Mouse (Mus musculus): Measurements from ENCODE around the gene Trib3. TPM values are rescaled to one million over a fixed set of nuclear protein-coding genes. Genes with fewer than 3 reads are reported as not detected.

Trib3 gene
- polyA plus RNA-seq, 1 experiment, result 27.6 TPM

GRCm38 (mm10) chr2:152336856-152337255 lies 7.0 kb downstream of the Trib3 start:
- H3K36me3 ChIP-seq (ENCODE audit: control insufficient read depth, insufficient read depth), result no peaks in the 10 kb centered on the region

GRCm38 (mm10) chr2:152335289-152335820 lies 8.5 kb downstream of the Trib3 start:
- TF ChIP-seq USF1 (IDR thresholded peaks at IDR 0.05; ENCODE audit: low read depth) (no peak), MAX (IDR thresholded peaks at IDR 0.05) (no peak), MYOD1 (IDR thresholded peaks at IDR 0.05; ENCODE audit: control insufficient read depth, insufficient read length, low read depth) (no peak), CTCF (IDR thresholded peaks at IDR 0.05; ENCODE audit: control insufficient read depth, insufficient read depth, insufficient read length) (no peak), CEBPB (IDR thresholded peaks at IDR 0.05; ENCODE audit: low read depth) (no peak), MYOG (IDR thresholded peaks at IDR 0.05; ENCODE audit: control insufficient read depth, extremely low read depth, insufficient read length) (no peak), FOSL1 (IDR thresholded peaks at IDR 0.05; ENCODE audit: insufficient read depth, low read length, poor library complexity, severe bottlenecking) (no peak)

More at GRCm38 (mm10) chr2:152336856-152337255, 7.0 kb downstream of the Trib3 start:
- H3ac ChIP-seq (ENCODE audit: control insufficient read depth, insufficient read length, low read depth), result no peak overlapping the region
- H3K27me3 ChIP-seq (ENCODE audit: control insufficient read depth, insufficient read depth, insufficient read length), result no peaks in the 10 kb centered on the region
- TF ChIP-seq MYOG (IDR thresholded peaks at IDR 0.05; ENCODE audit: control insufficient read depth, extremely low read depth, insufficient read length) (no peak), FOSL1 (IDR thresholded peaks at IDR 0.05; ENCODE audit: insufficient read depth, low read length, poor library complexity, severe bottlenecking) (no peak)
- H3K79me3 ChIP-seq (ENCODE audit: low read depth), result peaks cover under 1% of the 10 kb centered on the region
- no peak overlapping the region for H3K4me3 ChIP-seq (ENCODE audit: insufficient read depth, poor library complexity, severe bottlenecking)
- peaks cover 2% of the 10 kb centered on the region for H3K79me2 ChIP-seq (ENCODE audit: control insufficient read depth, insufficient read depth)

GRCm38 (mm10) chr2:152333345-152334006 lies 10.4 kb downstream of the Trib3 start:
- peaks cover 35% of the 10 kb centered on the region for H3K79me2 ChIP-seq (ENCODE audit: control insufficient read depth, insufficient read depth)
- H3K79me3 ChIP-seq (ENCODE audit: low read depth), result peaks cover 25% of the 10 kb centered on the region
- H3K27me3 ChIP-seq (ENCODE audit: control insufficient read depth, insufficient read depth, insufficient read length), result no peaks in the 10 kb centered on the region
- H3K4me3 ChIP-seq (ENCODE audit: insufficient read depth, poor library complexity, severe bottlenecking), result no peak overlapping the region
- peaks cover 18% of the 10 kb centered on the region for H3K36me3 ChIP-seq (ENCODE audit: control insufficient read depth, insufficient read depth)
- no peak for TF ChIP-seq FOSL1 (IDR thresholded peaks at IDR 0.05; ENCODE audit: insufficient read depth, low read length, poor library complexity, severe bottlenecking)
- no peak for TF ChIP-seq MAX (IDR thresholded peaks at IDR 0.05)
- no peak for TF ChIP-seq CTCF (IDR thresholded peaks at IDR 0.05; ENCODE audit: control insufficient read depth, insufficient read depth, insufficient read length)
- TF ChIP-seq CEBPB (IDR thresholded peaks at IDR 0.05; ENCODE audit: low read depth), result no peak
- no peak for TF ChIP-seq MYOD1 (IDR thresholded peaks at IDR 0.05; ENCODE audit: control insufficient read depth, insufficient read length, low read depth)
- TF ChIP-seq MYOG (IDR thresholded peaks at IDR 0.05; ENCODE audit: control insufficient read depth, extremely low read depth, insufficient read length), result no peak
- TF ChIP-seq USF1 (IDR thresholded peaks at IDR 0.05; ENCODE audit: low read depth), result no peak
- H3ac ChIP-seq (ENCODE audit: control insufficient read depth, insufficient read length, low read depth), result no peak overlapping the region

More at GRCm38 (mm10) chr2:152335289-152335820, 8.5 kb downstream of the Trib3 start:
- Histone ChIP-seq H3K79me2 (ENCODE audit: control insufficient read depth, insufficient read depth) (peaks cover 17% of the 10 kb centered on the region), H3K4me3 (ENCODE audit: insufficient read depth, poor library complexity, severe bottlenecking) (no peak overlapping the region), H3K27me3 (ENCODE audit: control insufficient read depth, insufficient read depth, insufficient read length) (no peaks in the 10 kb centered on the region), H3K36me3 (ENCODE audit: control insufficient read depth, insufficient read depth) (peaks cover 3% of the 10 kb centered on the region), H3K79me3 (ENCODE audit: low read depth) (peaks cover 15% of the 10 kb centered on the region), H3ac (ENCODE audit: control insufficient read depth, insufficient read length, low read depth) (no peak overlapping the region)

GRCm38 (mm10) chr2:152332101-152332825 lies 11.6 kb downstream of the Trib3 start, which contains the start of gene Rbck1:
TSS of gene Rbck1 (minus strand) at chr2:152332653.
- Histone ChIP-seq H3K27me3 (ENCODE audit: control insufficient read depth, insufficient read depth, insufficient read length) (no peaks in the 10 kb centered on the region), H3K79me3 (ENCODE audit: low read depth) (peaks cover 25% of the 10 kb centered on the region), H3K36me3 (ENCODE audit: control insufficient read depth, insufficient read depth) (peaks cover 24% of the 10 kb centered on the region), H3ac (ENCODE audit: control insufficient read depth, insufficient read length, low read depth) (peak within 1 kb of the TSS; percentile 99), H3K4me3 (ENCODE audit: insufficient read depth, poor library complexity, severe bottlenecking) (peak within 1 kb of the TSS; percentile 68), H3K79me2 (ENCODE audit: control insufficient read depth, insufficient read depth) (peaks cover 35% of the 10 kb centered on the region)
- TF ChIP-seq MAX (IDR thresholded peaks at IDR 0.05) (peak; percentile 79), FOSL1 (IDR thresholded peaks at IDR 0.05; ENCODE audit: insufficient read depth, low read length, poor library complexity, severe bottlenecking) (no peak), CTCF (IDR thresholded peaks at IDR 0.05; ENCODE audit: control insufficient read depth, insufficient read depth, insufficient read length) (peak; percentile 10), MYOD1 (IDR thresholded peaks at IDR 0.05; ENCODE audit: control insufficient read depth, insufficient read length, low read depth) (no peak)

GRCm38 (mm10) chr2:152330858-152331423 lies 12.9 kb downstream of the Trib3 start:
- peaks cover 25% of the 10 kb centered on the region for H3K79me3 ChIP-seq (ENCODE audit: low read depth)
- H3K4me3 ChIP-seq (ENCODE audit: insufficient read depth, poor library complexity, severe bottlenecking), result peak overlapping the region; percentile 68
- peaks cover 39% of the 10 kb centered on the region for H3K79me2 ChIP-seq (ENCODE audit: control insufficient read depth, insufficient read depth)
- peaks cover 34% of the 10 kb centered on the region for H3K36me3 ChIP-seq (ENCODE audit: control insufficient read depth, insufficient read depth)
- TF ChIP-seq USF1 (IDR thresholded peaks at IDR 0.05; ENCODE audit: low read depth), result no peak
- no peak for TF ChIP-seq FOSL1 (IDR thresholded peaks at IDR 0.05; ENCODE audit: insufficient read depth, low read length, poor library complexity, severe bottlenecking)
- TF ChIP-seq MAX (IDR thresholded peaks at IDR 0.05), result no peak
- TF ChIP-seq MYOG (IDR thresholded peaks at IDR 0.05; ENCODE audit: control insufficient read depth, extremely low read depth, insufficient read length), result no peak
- no peak for TF ChIP-seq CEBPB (IDR thresholded peaks at IDR 0.05; ENCODE audit: low read depth)
- no peak for TF ChIP-seq CTCF (IDR thresholded peaks at IDR 0.05; ENCODE audit: control insufficient read depth, insufficient read depth, insufficient read length)
- TF ChIP-seq MYOD1 (IDR thresholded peaks at IDR 0.05; ENCODE audit: control insufficient read depth, insufficient read length, low read depth), result no peak
- peak overlapping the region; percentile 71 for H3ac ChIP-seq (ENCODE audit: control insufficient read depth, insufficient read length, low read depth)
- no peaks in the 10 kb centered on the region for H3K27me3 ChIP-seq (ENCODE audit: control insufficient read depth, insufficient read depth, insufficient read length)
